7 mouse cellular contexts compared by ENCODE assay signal in genomic region chr13:57721524-57722279, GRCm38 (mm10).
A peak's percentile ranks its signal among the peaks of the same experiment; 100 is the strongest.
DNase-seq lines count a peak whose midpoint lies in the region; ATAC-seq and TF ChIP-seq lines count a peak whose summit lies in the region.

No protein-coding gene starts in this region.

- no peak for TF ChIP-seq POLR2A in lung, adult 2 months (IDR thresholded peaks at IDR 0.05; ENCODE audit: borderline replicate concordance, extremely low read depth, low read depth, low read length)
- TF ChIP-seq POLR2A in cortical plate, adult 2 months (IDR thresholded peaks at IDR 0.05; ENCODE audit: extremely low read depth, insufficient read depth, low read length) = no peak

- peak; percentile 51 for TF ChIP-seq CTCF in lung, adult 2 months (IDR thresholded peaks at IDR 0.05; ENCODE audit: insufficient read depth, low read length)
- peak; percentile 59 for TF ChIP-seq CTCF in cortical plate, adult 2 months (IDR thresholded peaks at IDR 0.05; ENCODE audit: extremely low read depth, insufficient read depth, low read length)
- peak; percentile 80 for TF ChIP-seq CTCF in hindbrain, postnatal 0 days (IDR thresholded peaks at IDR 0.05; ENCODE audit: low read depth)

- H3K4me3 ChIP-seq in lung, adult 2 months (replicated peaks; ENCODE audit: extremely low read depth, low read depth, low read length) = no peak overlapping the region
- H3K4me3 ChIP-seq in cortical plate, adult 2 months (ENCODE audit: insufficient read depth, low read length) = no peak overlapping the region
- H3K4me3 ChIP-seq in hindbrain, postnatal 0 days (ENCODE audit: low read length) = no peak overlapping the region

- H3K27ac ChIP-seq in cortical plate, adult 2 months (ENCODE audit: insufficient read depth, low read length) = no peak overlapping the region
- H3K27ac ChIP-seq in hindbrain, postnatal 0 days = no peak overlapping the region

- no peak for DNase-seq in lung, adult 2 months
- no peak for DNase-seq in lung, adult 18-20 months
- peak; percentile 65 for DNase-seq in hindbrain, postnatal 0 days (ENCODE audit: low spot score)
- peak; percentile 36 for DNase-seq in neural tube, embryonic 10.5 days (ENCODE audit: extremely low spot score, low spot score)
- no peak for DNase-seq in spleen, postnatal 10 days (ENCODE audit: low spot score in 2 of 2)
- no peak for DNase-seq in thymus, postnatal 4 days

- no peaks in the 10 kb centered on the region for H3K36me3 ChIP-seq in hindbrain, postnatal 0 days (ENCODE audit: insufficient read depth, low read length)

- peak; percentile 59; the same call in 1 of the 2 replicates for ATAC-seq in hindbrain, postnatal 0 days

- no peaks in the 10 kb centered on the region for H3K27me3 ChIP-seq in hindbrain, postnatal 0 days (ENCODE audit: insufficient read depth, low read length)

- H3K9me3 ChIP-seq in hindbrain, postnatal 0 days (ENCODE audit: low read length) = no peaks in the 10 kb centered on the region

- 51% methylated on average over 20 of the region's 20 CpGs for WGBS in lung, adult 2 months
- WGBS in hindbrain, postnatal 0 days = 44% methylated on average over 20 of the region's 20 CpGs

- no peaks in the 10 kb centered on the region for H3K4me1 ChIP-seq in lung, adult 2 months (ENCODE audit: control insufficient read depth, insufficient read depth, low read length)
- no peaks in the 10 kb centered on the region for H3K4me1 ChIP-seq in cortical plate, adult 2 months (ENCODE audit: control insufficient read depth, insufficient read depth, low read length)
- H3K4me1 ChIP-seq in hindbrain, postnatal 0 days (ENCODE audit: insufficient read depth, low read length) = peaks cover 7% of the 10 kb centered on the region; the same call in 1 of the 2 replicates

- 0 out of 2 replicates have a peak overlapping the region, but pooled peaks have one; percentile 13 for H3K4me2 ChIP-seq in hindbrain, postnatal 0 days (ENCODE audit: low read depth, low read length)

- H3K9ac ChIP-seq in hindbrain, postnatal 0 days (replicated peaks; ENCODE audit: low read length) = no peak overlapping the region

Comparison
In these comparisons a context has a peak if more than half of its experiments do, and no peak if none do; other contexts are left out.
1. DNase-seq: peak in hindbrain, postnatal 0 days (single experiment) and neural tube, embryonic 10.5 days (single experiment); none in lung, adult 2 months (single experiment), lung, adult 18-20 months (0 of 2), spleen, postnatal 10 days (0 of 2) and thymus, postnatal 4 days (single experiment).
2. Peak in every context shown above with its lines, with median percentiles within 50 percentile points of each other: CTCF ChIP-seq.